Mouse (Mus musculus) limb, embryonic 12.5 days (tissue): ENCODE results near the gene Rtl6. TPM values are rescaled to one million over a fixed set of nuclear protein-coding genes. Genes with fewer than 3 reads are reported as not detected.

Experiments
- ATAC-seq: fragments of 200-750 bp; cut with Nextera tagmentation; 2 replicates; pipeline ENCODE4 v1.8.0; 2017; ENCODE audit warnings: low read depth, moderate TSS enrichment; ENCODE audit not compliant: insufficient number of reproducible peaks, insufficient read depth, low FRiP score, low TSS enrichment
- H3K27ac ChIP-seq: fragments of 300-500 bp; sonication (generic); 2 replicates; pipeline ENCODE4 v1.5.1; 2016; ENCODE audit warnings: mild to moderate bottlenecking, moderate library complexity
- H3K27me3 ChIP-seq: fragments of 300-500 bp; sonication (generic); 2 replicates; pipeline ENCODE4 v1.6.1; 2016; ENCODE audit warnings: mild to moderate bottlenecking, moderate library complexity
- H3K36me3 ChIP-seq: fragments of 300-500 bp; sonication (generic); 2 replicates; pipeline ENCODE4 v1.6.1; 2016; ENCODE audit warnings: mild to moderate bottlenecking, moderate library complexity
- H3K4me1 ChIP-seq: fragments of 300-500 bp; sonication (generic); replicated peaks from 2 replicates; pipeline ENCODE4 v1.6.1; 2016
- H3K4me2 ChIP-seq: fragments of 300-500 bp; sonication (generic); 2 replicates; pipeline ENCODE4 v1.6.1; 2016; ENCODE audit warnings: mild to moderate bottlenecking, moderate library complexity
- H3K4me3 ChIP-seq: fragments of 300-500 bp; sonication (generic); replicated peaks from 2 replicates; pipeline ENCODE4 v1.5.1; 2016; ENCODE audit warnings: mild to moderate bottlenecking
- H3K9ac ChIP-seq: fragments of 300-500 bp; sonication (generic); replicated peaks from 2 replicates; pipeline ENCODE4 v1.6.1; 2016; ENCODE audit warnings: mild to moderate bottlenecking, moderate library complexity
- H3K9me3 ChIP-seq: fragments of 300-500 bp; sonication (generic); 2 replicates; pipeline ENCODE4 v1.6.1; 2016; ENCODE audit warnings: mild to moderate bottlenecking, moderate library complexity
- WGBS: fragments of 180-500 bp; shearing (Covaris S2); methylation state at CpG from one replicate; pipeline ENCODE4 v1.1.7; 2016; 5-methylcytosine and 5-hydroxymethylcytosine counted together
- polyA plus RNA-seq: library from polyadenylated mRNA; unstranded; fragments of >200 nt; fragmentation: Nextera tagmentation; extraction: Ambion mirVana; gene quantifications from 2 replicates; pipeline ENCODE4 v1.2.1, GENCODE M21; 2016

Gene Rtl6
- polyA plus RNA-seq, 1 experiment from 2014 or later: 30.1 TPM

DNA sequence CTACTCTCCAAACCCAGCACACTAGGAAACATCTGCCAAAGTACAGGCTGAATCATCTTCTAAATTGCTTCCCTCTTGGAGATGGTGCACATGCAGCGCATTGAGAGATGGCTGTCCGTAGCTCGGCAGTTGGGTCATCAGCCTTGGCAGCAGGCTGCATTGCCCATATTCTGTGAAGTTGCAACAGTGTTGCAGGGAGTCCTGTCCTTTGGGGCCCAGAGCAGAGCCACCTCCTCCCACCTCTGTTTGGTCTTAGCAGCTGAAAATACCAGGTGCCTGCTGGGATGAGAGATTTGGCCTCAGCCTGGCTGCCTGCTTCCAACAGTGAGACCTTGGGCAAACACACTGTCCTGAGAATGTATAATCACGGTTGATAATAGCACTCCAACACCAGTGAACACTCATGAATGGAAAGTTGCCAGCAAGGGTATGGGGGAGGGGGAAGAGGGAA is 30.8 kb upstream of the Rtl6 start:
- H3K4me3 ChIP-seq: no peak overlapping the region

DNA sequence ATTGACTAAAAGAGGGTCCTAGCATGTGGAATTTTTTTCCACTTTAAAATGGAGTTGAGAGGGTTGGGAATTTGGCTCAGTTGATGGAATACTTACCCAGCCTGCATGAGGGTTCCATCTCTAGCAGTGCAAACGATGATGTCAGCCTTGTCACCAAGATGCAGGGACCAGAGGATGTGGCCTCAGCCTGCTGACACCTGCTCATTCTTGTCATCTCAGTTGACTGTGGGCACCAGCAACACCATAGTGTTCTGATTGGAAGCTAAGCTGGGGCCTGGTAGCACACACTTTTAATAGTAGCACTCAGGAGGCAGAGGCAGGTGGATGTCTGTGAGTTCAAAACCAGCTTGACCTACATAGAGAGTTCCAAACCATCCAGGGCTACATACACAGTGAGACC is 21.0 kb upstream of the Rtl6 start:
- no peak for ATAC-seq

More for the DNA sequence above, 30.8 kb upstream of the Rtl6 start:
- 77% methylated on average over 4 of the region's 4 CpGs for WGBS
- H3K4me1 ChIP-seq: peaks cover 25% of the 10 kb centered on the region
- H3K4me2 ChIP-seq: no peak overlapping the region
- H3K9me3 ChIP-seq: no peaks in the 10 kb centered on the region
- H3K36me3 ChIP-seq: no peaks in the 10 kb centered on the region
- H3K9ac ChIP-seq: no peak overlapping the region; the same call in 1 of the 2 replicates
- no peak for ATAC-seq
- no peak overlapping the region for H3K27ac ChIP-seq
- peaks cover 11% of the 10 kb centered on the region; the same call in 1 of the 2 replicates for H3K27me3 ChIP-seq

DNA sequence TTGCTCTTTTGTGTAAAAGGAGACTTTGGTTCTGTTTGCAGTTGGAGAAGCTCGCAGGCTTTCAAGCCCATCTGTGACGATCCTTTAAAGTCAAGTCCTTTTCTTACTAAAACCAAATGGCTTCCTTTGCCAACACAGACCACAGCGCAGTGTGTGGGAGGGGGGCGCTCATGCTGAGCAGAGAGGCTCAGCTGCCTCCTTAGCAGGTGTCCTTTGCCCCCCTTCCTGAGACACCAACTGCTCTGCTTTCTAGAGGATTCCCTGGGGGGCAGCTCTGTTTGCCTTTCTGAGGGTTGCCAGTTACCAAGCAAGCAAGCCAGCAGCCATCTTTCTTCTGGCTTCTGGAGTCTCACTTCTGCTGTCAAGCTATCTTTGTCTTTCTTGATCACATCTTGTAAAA is 19.4 kb upstream of the Rtl6 start:
- Histone ChIP-seq H3K4me1 (no peaks in the 10 kb centered on the region), H3K27me3 (no peaks in the 10 kb centered on the region; the same call in 1 of the 2 replicates), H3K4me2 (no peak overlapping the region), H3K9me3 (no peaks in the 10 kb centered on the region), H3K4me3 (no peak overlapping the region), H3K9ac (no peak overlapping the region), H3K36me3 (no peaks in the 10 kb centered on the region), H3K27ac (no peak overlapping the region)
- no peak for ATAC-seq
- 43% methylated on average over 4 of the region's 4 CpGs for WGBS

More for the DNA sequence above, 21.0 kb upstream of the Rtl6 start:
- Histone ChIP-seq H3K36me3 (no peaks in the 10 kb centered on the region), H3K27me3 (no peaks in the 10 kb centered on the region; the same call in 1 of the 2 replicates), H3K9ac (no peak overlapping the region), H3K4me1 (no peaks in the 10 kb centered on the region), H3K27ac (no peak overlapping the region), H3K9me3 (no peaks in the 10 kb centered on the region), H3K4me2 (no peak overlapping the region), H3K4me3 (no peak overlapping the region)
- WGBS: 62% methylated on average over 1 of the region's 1 CpGs

DNA sequence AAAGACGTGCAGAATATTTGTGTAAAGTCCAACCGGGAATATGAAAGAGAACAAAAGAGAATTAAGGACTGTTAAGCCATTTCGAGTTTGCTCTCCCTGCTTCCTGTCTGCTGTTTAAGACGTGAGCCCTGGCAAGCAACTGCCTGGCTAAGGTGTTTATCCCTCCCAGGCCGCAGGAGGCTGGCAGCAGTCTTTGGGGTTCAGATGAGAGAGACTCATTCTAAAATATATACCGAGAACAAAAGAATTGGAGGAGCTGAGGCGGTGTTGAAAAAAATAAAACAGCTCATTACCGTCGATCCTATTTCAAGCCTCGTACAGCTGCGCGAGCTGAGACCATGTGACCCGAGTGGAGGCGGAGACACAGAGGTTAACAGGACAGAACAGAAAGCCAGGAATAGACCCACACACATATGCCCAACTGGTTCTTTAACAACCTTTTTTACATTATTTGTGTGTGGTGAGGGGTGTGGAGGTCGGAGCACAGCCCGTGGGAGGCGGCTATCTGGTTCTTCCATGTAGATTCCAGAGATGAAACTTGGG is 9.0 kb upstream of the Rtl6 start:
- Histone ChIP-seq H3K27me3 (no peaks in the 10 kb centered on the region), H3K9ac (no peak overlapping the region), H3K4me2 (peak overlapping the region; percentile 21; the same call in 1 of the 2 replicates), H3K9me3 (no peaks in the 10 kb centered on the region), H3K36me3 (no peaks in the 10 kb centered on the region), H3K4me1 (0 out of 2 replicates have a peak, but pooled peaks cover 5% of the 10 kb centered on the region), H3K27ac (peak overlapping the region; percentile 62; the same call in 1 of the 2 replicates), H3K4me3 (no peak overlapping the region)
- no peak for ATAC-seq
- 46% methylated on average over 17 of the region's 17 CpGs for WGBS

DNA sequence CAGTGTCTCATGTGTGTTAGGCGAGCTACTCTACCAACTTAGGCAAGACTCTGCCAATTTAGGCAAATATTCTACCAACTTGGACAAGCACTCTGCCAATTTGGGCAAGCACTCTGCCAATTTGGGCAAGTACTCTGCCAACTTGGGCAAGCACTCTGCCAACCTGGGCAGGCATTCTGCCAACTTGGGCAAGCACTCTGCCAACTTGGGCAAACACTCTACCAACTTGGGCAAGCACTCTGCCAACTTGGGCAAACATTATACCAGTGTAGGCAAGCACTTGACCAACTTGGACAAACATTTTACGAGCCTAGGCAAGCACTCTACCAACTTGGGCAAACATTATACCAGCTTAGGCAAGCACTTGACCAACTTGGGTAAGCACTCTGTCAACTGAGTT is 3.9 kb upstream of the Rtl6 start:
- Histone ChIP-seq H3K27ac (no peak overlapping the region), H3K9me3 (no peaks in the 10 kb centered on the region), H3K4me2 (no peak overlapping the region), H3K4me3 (no peak overlapping the region), H3K27me3 (no peaks in the 10 kb centered on the region; the same call in 1 of the 2 replicates), H3K36me3 (peaks cover 4% of the 10 kb centered on the region), H3K4me1 (peaks cover 7% of the 10 kb centered on the region), H3K9ac (no peak overlapping the region)
- no peak for ATAC-seq
- 78% methylated on average over 2 of the region's 2 CpGs for WGBS

DNA sequence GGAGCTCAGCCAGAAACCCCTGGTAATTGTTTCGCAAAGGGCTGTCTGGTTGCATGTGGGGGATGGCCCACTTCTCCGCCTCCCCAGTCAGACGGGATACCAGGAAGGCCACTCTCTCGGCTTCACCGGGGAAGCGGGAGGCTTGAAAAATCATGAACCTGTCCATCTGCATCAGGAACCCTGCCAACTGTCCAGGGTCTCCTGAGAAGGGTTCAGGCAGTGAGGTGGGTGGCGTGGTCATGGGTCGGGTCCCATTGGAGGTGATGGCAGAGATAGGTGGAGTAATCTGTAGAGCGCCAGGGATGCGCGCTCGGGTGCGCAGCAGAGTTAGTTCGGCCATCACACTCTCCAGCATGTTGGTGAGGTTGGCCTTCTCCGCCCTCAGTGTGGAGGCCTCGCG is 949 bp downstream of the Rtl6 start:
- ATAC-seq: no peak
- Histone ChIP-seq H3K9ac (peak overlapping the region; percentile 80), H3K27me3 (no peaks in the 10 kb centered on the region; the same call in 1 of the 2 replicates), H3K36me3 (peaks cover 38% of the 10 kb centered on the region), H3K9me3 (0 out of 2 replicates have a peak, but pooled peaks cover 6% of the 10 kb centered on the region), H3K4me2 (peak overlapping the region; percentile 86), H3K4me3 (peak overlapping the region; percentile 80), H3K27ac (no peak overlapping the region), H3K4me1 (peaks cover 19% of the 10 kb centered on the region)
- 97% methylated on average over 17 of the region's 17 CpGs for WGBS

DNA sequence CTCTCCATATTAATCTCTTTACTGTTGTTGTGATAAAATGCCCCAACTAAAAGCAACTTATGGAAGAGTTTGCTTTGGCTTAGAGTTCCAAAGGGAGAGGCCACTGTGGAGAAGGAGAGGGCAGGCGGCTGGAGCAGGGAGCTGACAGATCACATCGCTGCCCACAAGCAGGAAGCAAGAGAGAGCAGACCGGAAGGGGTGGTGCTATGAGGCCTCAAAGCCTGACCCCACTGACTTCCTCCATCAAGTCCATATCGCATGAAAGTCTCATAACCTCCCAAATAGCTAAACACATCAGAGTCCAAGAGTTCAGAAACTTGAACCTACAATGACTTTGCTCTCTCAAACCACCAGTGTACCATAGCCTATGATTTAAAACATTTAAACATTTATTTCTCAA is 6.6 kb downstream of the Rtl6 start:
- peaks cover 30% of the 10 kb centered on the region for H3K36me3 ChIP-seq
- no peak overlapping the region for H3K4me3 ChIP-seq
- no peak for ATAC-seq
- H3K4me1 ChIP-seq: peaks cover 12% of the 10 kb centered on the region; the same call in 1 of the 2 replicates
- no peak overlapping the region for H3K27ac ChIP-seq
- no peaks in the 10 kb centered on the region for H3K27me3 ChIP-seq
- no peak overlapping the region for H3K9ac ChIP-seq
- H3K9me3 ChIP-seq: 0 out of 2 replicates have a peak, but pooled peaks cover 5% of the 10 kb centered on the region
- H3K4me2 ChIP-seq: no peak overlapping the region
- WGBS: 89% methylated on average over 4 of the region's 4 CpGs

DNA sequence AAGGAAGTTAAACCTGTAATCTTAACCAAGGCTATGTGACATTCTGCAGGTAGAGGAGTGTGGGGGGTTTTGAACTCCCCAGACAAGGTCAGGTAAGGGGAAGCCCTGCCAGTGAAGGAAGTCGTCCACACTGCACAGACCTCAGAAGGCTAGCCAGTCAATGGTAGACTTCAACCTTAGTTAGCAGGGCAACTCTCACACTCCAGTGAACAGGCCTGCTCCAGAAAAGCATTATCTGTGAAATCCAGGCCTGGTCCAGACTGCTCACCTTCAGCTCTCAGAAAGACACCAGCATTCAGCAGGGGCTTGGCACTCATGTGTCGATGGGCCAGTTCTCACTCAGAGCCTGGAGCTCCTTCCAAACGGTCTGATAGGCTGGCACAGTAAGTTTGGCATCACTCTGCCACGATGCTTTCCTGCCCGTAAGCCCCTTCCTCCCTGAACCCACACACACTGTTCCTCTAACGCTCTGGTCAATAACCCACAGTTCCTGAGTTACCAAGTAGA is 8.3 kb downstream of the Rtl6 start:
- Histone ChIP-seq H3K9ac (no peak overlapping the region), H3K36me3 (peaks cover 12% of the 10 kb centered on the region; the same call in 1 of the 2 replicates), H3K27ac (no peak overlapping the region), H3K9me3 (no peaks in the 10 kb centered on the region), H3K4me3 (no peak overlapping the region), H3K4me1 (peaks cover 4% of the 10 kb centered on the region; the same call in 1 of the 2 replicates), H3K27me3 (no peaks in the 10 kb centered on the region), H3K4me2 (no peak overlapping the region)
- WGBS: 86% methylated on average over 6 of the region's 6 CpGs
- no peak for ATAC-seq

DNA sequence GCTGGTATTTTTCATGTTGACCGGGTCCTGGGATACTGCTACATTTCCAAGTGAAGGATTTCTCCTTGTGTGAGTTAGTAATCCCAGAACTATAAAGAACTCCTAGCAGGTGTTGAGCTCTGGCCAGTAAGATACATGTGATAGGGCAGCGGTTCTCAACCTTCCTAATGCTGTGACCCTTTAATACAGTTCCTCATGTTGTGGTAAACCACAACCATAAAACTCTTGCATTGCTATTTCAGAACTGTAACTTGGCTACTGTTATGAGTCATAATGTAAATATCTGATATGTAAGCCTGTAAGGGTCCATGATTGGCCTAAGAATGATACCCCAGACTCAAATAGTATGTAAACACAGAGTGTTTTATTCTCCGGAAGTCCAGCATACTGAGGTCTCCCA is 11.6 kb downstream of the Rtl6 start:
- H3K9me3 ChIP-seq: no peaks in the 10 kb centered on the region
- 92% methylated on average over 3 of the region's 3 CpGs for WGBS
- no peak overlapping the region for H3K4me2 ChIP-seq
- H3K36me3 ChIP-seq: no peaks in the 10 kb centered on the region
- no peaks in the 10 kb centered on the region for H3K27me3 ChIP-seq
- ATAC-seq: no peak
- peaks cover 4% of the 10 kb centered on the region; the same call in 1 of the 2 replicates for H3K4me1 ChIP-seq
- no peak overlapping the region for H3K9ac ChIP-seq
- no peak overlapping the region for H3K4me3 ChIP-seq
- no peak overlapping the region for H3K27ac ChIP-seq

DNA sequence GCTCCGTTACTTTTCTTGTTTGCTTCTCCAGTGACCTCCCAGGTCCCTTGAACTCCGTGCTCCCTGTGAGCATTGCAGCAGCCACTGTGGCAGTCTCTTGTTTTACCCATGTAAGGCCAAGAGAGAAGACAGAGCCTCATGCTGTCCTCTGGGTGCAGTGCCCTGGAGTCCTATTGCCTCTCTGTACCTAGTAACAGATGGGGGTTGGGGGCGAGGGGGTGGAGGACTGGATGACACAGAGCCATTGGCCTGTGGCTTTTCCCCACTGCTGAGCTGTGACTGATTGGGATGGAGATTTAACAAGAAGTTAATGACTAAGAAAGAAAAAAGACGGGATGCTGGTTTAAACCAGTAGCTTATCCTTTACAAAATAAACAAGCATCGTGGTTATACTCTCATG is 16.4 kb downstream of the Rtl6 start:
- no peaks in the 10 kb centered on the region for H3K36me3 ChIP-seq
- H3K27ac ChIP-seq: no peak overlapping the region
- no peaks in the 10 kb centered on the region for H3K27me3 ChIP-seq
- no peak for ATAC-seq
- 63% methylated on average over 5 of the region's 5 CpGs for WGBS
- H3K4me1 ChIP-seq: peaks cover 4% of the 10 kb centered on the region; the same call in 1 of the 2 replicates
- H3K9me3 ChIP-seq: no peaks in the 10 kb centered on the region
- no peak overlapping the region for H3K4me2 ChIP-seq
- H3K4me3 ChIP-seq: no peak overlapping the region
- H3K9ac ChIP-seq: no peak overlapping the region

DNA sequence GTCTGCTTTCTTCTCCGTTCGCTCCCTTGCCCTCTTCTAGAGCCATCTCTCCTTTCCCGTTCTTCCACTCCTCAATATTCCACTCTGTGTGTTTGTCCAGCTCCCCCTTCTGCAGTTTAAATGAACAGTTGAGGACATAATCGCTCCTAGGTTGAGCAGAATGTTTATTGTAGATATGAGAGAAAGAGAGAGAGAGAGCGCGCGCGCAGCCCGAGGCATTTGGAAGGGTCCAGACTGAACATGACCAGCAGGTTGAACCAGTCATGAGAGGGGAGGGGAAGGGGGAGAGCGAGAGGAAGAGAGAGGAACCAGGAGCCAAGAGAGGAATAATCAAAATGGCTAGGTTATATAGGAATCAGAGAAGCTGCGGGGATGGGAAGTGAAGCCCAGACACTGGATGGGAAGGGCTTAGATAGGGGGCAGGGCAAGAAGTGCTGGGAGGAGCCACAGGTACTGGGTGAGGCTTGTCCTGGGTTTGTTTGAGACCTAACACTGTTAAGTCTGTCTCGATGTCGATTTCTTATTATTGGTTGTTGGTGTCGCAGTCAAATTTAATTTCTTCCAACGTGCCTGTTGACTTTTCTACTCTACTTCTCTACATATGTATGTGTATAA is 18.5 kb downstream of the Rtl6 start:
- peaks cover 11% of the 10 kb centered on the region; the same call in 1 of the 2 replicates for H3K9me3 ChIP-seq
- no peak for ATAC-seq

More for the DNA sequence above, 18.5 kb downstream of the Rtl6 start:
- no peak overlapping the region for H3K4me2 ChIP-seq
- H3K4me1 ChIP-seq: no peaks in the 10 kb centered on the region
- H3K36me3 ChIP-seq: no peaks in the 10 kb centered on the region
- no peaks in the 10 kb centered on the region for H3K27me3 ChIP-seq
- H3K9ac ChIP-seq: no peak overlapping the region
- 77% methylated on average over 15 of the region's 15 CpGs for WGBS
- H3K4me3 ChIP-seq: no peak overlapping the region
- no peak overlapping the region for H3K27ac ChIP-seq
